Mouse (Mus musculus): ENCODE data around the gene Gtf3c5. TPM values are rescaled to one million over a fixed set of nuclear protein-coding genes. Genes with fewer than 3 reads are reported as not detected.

Gene Gtf3c5
- polyA plus RNA-seq, 1 experiment from 2014 or later: 51.6 TPM

DNA sequence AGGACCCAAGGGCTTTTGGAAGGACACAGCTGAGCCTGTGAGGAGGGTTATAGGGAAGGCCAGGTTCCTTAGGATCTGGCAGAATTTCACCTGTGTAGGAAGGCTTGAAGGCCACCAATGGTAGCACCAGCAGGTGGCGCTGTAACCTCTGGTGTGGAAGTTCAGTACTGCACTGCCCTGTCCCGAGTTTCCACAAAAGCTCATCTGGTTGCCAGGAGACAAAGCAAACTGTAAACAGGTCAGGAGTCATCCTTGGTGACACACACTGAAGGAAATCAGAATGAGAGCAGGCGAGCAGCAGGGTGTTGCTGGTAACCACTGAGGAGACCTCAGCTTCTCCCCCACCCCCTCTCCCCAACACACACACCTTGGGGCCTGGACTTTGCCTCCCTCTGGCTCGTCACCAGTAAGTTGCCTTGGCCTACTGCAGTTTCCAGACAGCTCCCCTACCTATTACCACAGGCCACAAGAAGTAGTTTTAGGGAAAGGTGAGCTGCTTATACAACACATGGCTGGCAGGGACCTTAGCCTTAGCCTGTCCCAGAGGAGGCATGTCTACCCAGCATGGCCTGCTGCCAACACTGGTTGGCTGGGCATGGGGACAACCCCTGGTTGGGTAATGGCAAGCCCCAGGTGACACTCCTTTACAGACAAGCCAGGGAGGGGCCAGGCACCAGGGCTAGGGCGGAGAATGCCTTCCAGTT lies 66.2 kb downstream of the Gtf3c5 start:
- H3K27me3 ChIP-seq: no peaks in the 10 kb centered on the region
- WGBS: 44% methylated on average over 5 of the region's 5 CpGs
- no peak for ATAC-seq
- peaks cover 84% of the 10 kb centered on the region for H3K4me1 ChIP-seq (replicated peaks)
- H3K27ac ChIP-seq: peak overlapping the region; percentile 55
- no peaks in the 10 kb centered on the region for H3K9me3 ChIP-seq
- H3K4me2 ChIP-seq (replicated peaks): peak overlapping the region; percentile 85
- H3K9ac ChIP-seq (replicated peaks): peak overlapping the region; percentile 8; the same call in 1 of the 2 replicates
- H3K4me3 ChIP-seq (replicated peaks): no peak overlapping the region
- H3K36me3 ChIP-seq: peaks cover 25% of the 10 kb centered on the region

Small RNA genes within 50 kb of the gene (microRNA-seq; reads per million reads assigned to microRNA genes)
- not detected for gene Gm22824

Other genes with a start within 250 kb of the Gtf3c5 start
- 10.7 and 11.8 TPM in 2 replicates for gene Ppp1r26, start 137.0 kb downstream of the Gtf3c5 start, polyA plus RNA-seq (2015; fragmentation: Nextera tagmentation; extraction: Ambion mirVana)
- gene 1700007K13Rik, start 117.4 kb downstream of the Gtf3c5 start, polyA plus RNA-seq (2015; fragmentation: Nextera tagmentation; extraction: Ambion mirVana): 0.85 and 1.3 TPM in 2 replicates
- gene Mrps2, start 115.7 kb downstream of the Gtf3c5 start, polyA plus RNA-seq (2015; fragmentation: Nextera tagmentation; extraction: Ambion mirVana): 50.1 and 52.3 TPM in 2 replicates
- 0.54 and 1.4 TPM in 2 replicates for gene Gbgt1, start 86.9 kb downstream of the Gtf3c5 start, polyA plus RNA-seq (2015; fragmentation: Nextera tagmentation; extraction: Ambion mirVana)
- gene Gm10134, start 77.7 kb downstream of the Gtf3c5 start, polyA plus RNA-seq (2015; fragmentation: Nextera tagmentation; extraction: Ambion mirVana): 1.0 and 1.5 TPM in 2 replicates
- gene Ralgds, start 70.6 kb downstream of the Gtf3c5 start, polyA plus RNA-seq (2015; fragmentation: Nextera tagmentation; extraction: Ambion mirVana): 70.8 and 82.0 TPM in 2 replicates
- gene Cel, start 20.3 kb downstream of the Gtf3c5 start, polyA plus RNA-seq (2015; fragmentation: Nextera tagmentation; extraction: Ambion mirVana): 0.07 and 0.13 TPM in 2 replicates
- 0.43 and 0.67 TPM in 2 replicates for gene Gfi1b, start 38.2 kb upstream of the Gtf3c5 start, polyA plus RNA-seq (2015; fragmentation: Nextera tagmentation; extraction: Ambion mirVana)
- 37.1 and 38.4 TPM in 2 replicates for gene Tsc1, start 57.5 kb upstream of the Gtf3c5 start, polyA plus RNA-seq (2015; fragmentation: Nextera tagmentation; extraction: Ambion mirVana)
- gene Spaca9, start 116.0 kb upstream of the Gtf3c5 start, polyA plus RNA-seq (2015; fragmentation: Nextera tagmentation; extraction: Ambion mirVana): 1.1 and 1.6 TPM in 2 replicates
- gene Ak8, start 116.4 kb upstream of the Gtf3c5 start, polyA plus RNA-seq (2015; fragmentation: Nextera tagmentation; extraction: Ambion mirVana): 2.2 and 2.6 TPM in 2 replicates